Mouse (Mus musculus) MN1 (cell line): ENCODE data around the gene Erbb2.

Source experiments
- DNase-seq: peaks from one replicate; pipeline ENCODE4 v3.0.0-alpha.2; 2016; ENCODE audit warnings: low spot score

Gene Erbb2

GRCm38 (mm10) chr11:98485749-98486148, 73.5 kb downstream of the Erbb2 start:
- no peak for DNase-seq
